Mouse (Mus musculus): ENCODE results near the gene Inip.

- no peak for TF ChIP-seq CTCF (IDR thresholded peaks at IDR 0.05; ENCODE audit: low read depth, low read length)
- no peak for TF ChIP-seq TAL1 (conservative IDR thresholded peaks at IDR 0.05; ENCODE audit: low read depth, low read length)
- no peak for TF ChIP-seq GATA1 (IDR thresholded peaks at IDR 0.05; ENCODE audit: borderline replicate concordance, low read length)
These were observed 718 bp upstream of the Inip start for GRCm38 (mm10) chr4:59802107-59802506.

Measured in G1E (cell line).